Mouse (Mus musculus) heart, adult 2 months (tissue): ENCODE data around the gene Neil3. TPM values are rescaled to one million over a fixed set of nuclear protein-coding genes. Genes with fewer than 3 reads are reported as not detected.
"Not testable (repeated sequence)": the region's sequence is repeated elsewhere in the genome, so short reads cannot be mapped to it uniquely, and the experiment has no call there.

Experiments used
- DNase-seq, 2 experiments: peaks; one replicate each; pipeline ENCODE4 v3.0.0; 2021
- H3K27ac ChIP-seq: fragments of 200-600 bp; 2 replicates; pipeline ENCODE4 v1.8.1; 2022
- H3K27me3 ChIP-seq: fragments of 200-500 bp; 2 replicates; pipeline ENCODE4 v1.6.1; 2012; ENCODE audit warnings: mild to moderate bottlenecking, low read length, inconsistent platforms, mixed read lengths; ENCODE audit not compliant: control insufficient read depth, insufficient read depth
- H3K36me3 ChIP-seq: fragments of 200-500 bp; 2 replicates; pipeline ENCODE4 v1.6.1; 2012; ENCODE audit warnings: low read length, inconsistent platforms; ENCODE audit not compliant: control insufficient read depth, insufficient read depth
- H3K4me1 ChIP-seq: fragments of 200-500 bp; 2 replicates; pipeline ENCODE4 v1.6.1; 2011; ENCODE audit warnings: low read length; ENCODE audit not compliant: control insufficient read depth, insufficient read depth
- H3K4me3 ChIP-seq: fragments of 200-600 bp; 2 replicates; pipeline ENCODE4 v1.8.1; 2022
- H3K79me2 ChIP-seq: fragments of 200-500 bp; replicated peaks from 2 replicates; pipeline ENCODE4 v1.6.1; 2012; ENCODE audit warnings: mild to moderate bottlenecking, inconsistent platforms, low read length, moderate library complexity, mixed read lengths; ENCODE audit not compliant: control insufficient read depth, insufficient read depth
- H3K9ac ChIP-seq: fragments of 200-500 bp; 2 replicates; pipeline ENCODE4 v1.6.1; 2012; ENCODE audit warnings: low read depth, mild to moderate bottlenecking, control low read depth, inconsistent platforms, low read length, mixed read lengths
- CTCF ChIP-seq: fragments of 200-600 bp; IDR thresholded peaks from 2 replicates; pipeline ENCODE4 v1.8.1; 2022; ENCODE audit warnings: antibody characterized with exemption, mild to moderate bottlenecking, moderate library complexity
- EP300 ChIP-seq: fragments of 200-500 bp; IDR thresholded peaks from 2 replicates; pipeline ENCODE4 v1.6.1; 2011; ENCODE audit warnings: low read depth, low read length, control low read depth; ENCODE audit not compliant: insufficient read depth
- POLR2A ChIP-seq: fragments of 200-500 bp; IDR thresholded peaks from 2 replicates; pipeline ENCODE4 v1.6.1; 2011; ENCODE audit warnings: mild to moderate bottlenecking, low read depth, low read length, control low read depth; ENCODE audit not compliant: insufficient read depth
- WGBS: fragments of 180-500 bp; shearing (Covaris S2); methylation state at CpG from one replicate; pipeline ENCODE4 v1.1.7; 2018; 5-methylcytosine and 5-hydroxymethylcytosine counted together
- intact Hi-C: fragments of 180-260 bp; cut with DNase I; formaldehyde crosslinking; loops from one replicate; pipeline ENCODE4 v1.15.1; 2025
- polyA plus RNA-seq: library from polyadenylated mRNA; depleted of rRNA; stranded (reverse); fragments of >200 nt; gene quantifications from 2 replicates; pipeline ENCODE4 v1.2.3, GENCODE M21; 2012; rRNA removed
- total RNA-seq, 2 experiments: library from RNA; stranded (reverse); gene quantifications; 2 replicates each; pipeline ENCODE4 v1.2.3; 2021

The Neil3 gene
- total and polyA plus RNA-seq, 3 experiments: 0.10 to 0.18 TPM; not detected in 1

- Histone ChIP-seq H3K27ac (no peak overlapping the region), H3K27me3 (no peaks in the 10 kb centered on the region), H3K79me2 (no peaks in the 10 kb centered on the region), H3K4me3 (no peak overlapping the region), H3K4me1 (no peaks in the 10 kb centered on the region), H3K9ac (no peak overlapping the region), H3K36me3 (no peaks in the 10 kb centered on the region)
- intact Hi-C loops: no loop called here
- 74% methylated on average over 2 of the region's 2 CpGs for WGBS
- no peak for DNase-seq
- TF ChIP-seq EP300: no peak
- no peak for TF ChIP-seq POLR2A
- TF ChIP-seq CTCF: no peak
Measured at GRCm38 (mm10) chr8:53573600-53573999, 65.3 kb downstream of the Neil3 start.

- Histone ChIP-seq H3K27me3 (no peaks in the 10 kb centered on the region), H3K36me3 (no peaks in the 10 kb centered on the region), H3K4me3 (no peak overlapping the region), H3K79me2 (no peaks in the 10 kb centered on the region), H3K27ac (no peak overlapping the region), H3K4me1 (no peaks in the 10 kb centered on the region), H3K9ac (no peak overlapping the region)
- no peak for TF ChIP-seq CTCF
- TF ChIP-seq EP300: no peak
- TF ChIP-seq POLR2A: no peak
- intact Hi-C loops: no loop called here
- DNase-seq: no peak
- 80% methylated on average over 6 of the region's 6 CpGs for WGBS
Measured at GRCm38 (mm10) chr8:53566223-53566622, 72.6 kb downstream of the Neil3 start.

GRCm38 (mm10) chr8:53562441-53563040 is 76.3 kb downstream of the Neil3 start:
- DNase-seq: no peak
- no peak overlapping the region for H3K4me3 ChIP-seq
- H3K27ac ChIP-seq: no peak overlapping the region
- TF ChIP-seq POLR2A (no peak), CTCF (no peak), EP300 (no peak)
- no peaks in the 10 kb centered on the region for H3K4me1 ChIP-seq
- no peaks in the 10 kb centered on the region for H3K79me2 ChIP-seq
- no peaks in the 10 kb centered on the region for H3K27me3 ChIP-seq
- H3K9ac ChIP-seq: no peak overlapping the region
- WGBS: 80% methylated on average over 10 of the region's 10 CpGs
- intact Hi-C loops: no loop called here
- H3K36me3 ChIP-seq: no peaks in the 10 kb centered on the region

GRCm38 (mm10) chr8:53539585-53539984 is 99.3 kb downstream of the Neil3 start:
- no peaks in the 10 kb centered on the region for H3K36me3 ChIP-seq
- intact Hi-C loops: no loop called here
- WGBS: 73% methylated on average over 2 of the region's 2 CpGs
- DNase-seq: no peak
- no peak overlapping the region for H3K27ac ChIP-seq
- no peaks in the 10 kb centered on the region for H3K4me1 ChIP-seq
- TF ChIP-seq CTCF (no peak), POLR2A (no peak)
- no peaks in the 10 kb centered on the region for H3K27me3 ChIP-seq
- H3K9ac ChIP-seq: no peak overlapping the region
- no peaks in the 10 kb centered on the region for H3K79me2 ChIP-seq
- no peak overlapping the region for H3K4me3 ChIP-seq

GRCm38 (mm10) chr8:53538049-53538448 is 100.8 kb downstream of the Neil3 start:
- H3K27ac ChIP-seq, H3K36me3 ChIP-seq, H3K9ac ChIP-seq, DNase-seq, H3K4me3 ChIP-seq, H3K4me1 ChIP-seq, H3K79me2 ChIP-seq, intact Hi-C loops, H3K27me3 ChIP-seq: not testable (repeated sequence)
- WGBS: 70% methylated on average over 3 of the region's 3 CpGs

Other genes starting within 250 kb of the Neil3 start
- gene Aga, start 127.3 kb downstream of the Neil3 start, total RNA-seq: 10 to 100 TPM; 18.5 to 23.3 TPM
- gene Aga, start 127.3 kb downstream of the Neil3 start, polyA plus RNA-seq: 9.8 and 12.4 TPM in 2 replicates